Mouse (Mus musculus): ENCODE measurements at regions not wholly inside any gene's neighbourhood (a gene's known extent, or its start where the extent isn't known, plus 50 kb on each side); places are given as distances from the start of the nearest gene placed in this dataset.

DNA sequence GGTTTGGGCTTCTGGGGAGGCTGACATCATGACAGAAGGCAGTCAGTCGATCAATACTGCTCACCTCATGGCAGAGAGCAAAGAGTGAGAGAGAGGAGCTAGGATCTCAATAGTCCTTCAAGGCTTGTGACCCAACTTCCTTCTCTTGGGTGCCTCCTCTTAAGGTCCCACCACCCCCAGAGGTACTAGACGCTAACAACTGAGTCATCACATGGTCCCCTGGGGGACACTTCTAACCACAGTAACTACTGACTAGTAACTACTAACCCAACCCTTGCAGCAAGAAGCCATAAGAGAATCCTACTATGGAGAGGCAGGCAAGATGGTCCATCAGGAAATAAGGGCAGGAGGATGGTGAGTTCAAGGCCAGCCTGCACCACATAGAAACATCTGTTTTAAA, 69.5 kb upstream of the Fbxo11 start:
- Histone ChIP-seq H3K27me3 (ENCODE audit: control insufficient read depth, insufficient read depth, low read length) (no peaks in the 10 kb centered on the region), H3K4me1 (ENCODE audit: control insufficient read depth, insufficient read depth, insufficient read length, low read length) (no peaks in the 10 kb centered on the region), H3K27ac (ENCODE audit: insufficient read depth, low read depth, low read length) (no peak overlapping the region), H3K4me3 (ENCODE audit: low read depth, low read length) (no peak overlapping the region), H3K36me3 (ENCODE audit: control insufficient read depth, insufficient read depth, low read length) (no peaks in the 10 kb centered on the region)
- TF ChIP-seq CTCF (IDR thresholded peaks at IDR 0.05; ENCODE audit: extremely low read depth, insufficient read length, insufficient replicate concordance, low read depth, low read length) (no peak), POLR2A (IDR thresholded peaks at IDR 0.05; ENCODE audit: low read depth, low read length) (no peak)
- WGBS = 92% methylated on average over 2 of the region's 2 CpGs

DNA sequence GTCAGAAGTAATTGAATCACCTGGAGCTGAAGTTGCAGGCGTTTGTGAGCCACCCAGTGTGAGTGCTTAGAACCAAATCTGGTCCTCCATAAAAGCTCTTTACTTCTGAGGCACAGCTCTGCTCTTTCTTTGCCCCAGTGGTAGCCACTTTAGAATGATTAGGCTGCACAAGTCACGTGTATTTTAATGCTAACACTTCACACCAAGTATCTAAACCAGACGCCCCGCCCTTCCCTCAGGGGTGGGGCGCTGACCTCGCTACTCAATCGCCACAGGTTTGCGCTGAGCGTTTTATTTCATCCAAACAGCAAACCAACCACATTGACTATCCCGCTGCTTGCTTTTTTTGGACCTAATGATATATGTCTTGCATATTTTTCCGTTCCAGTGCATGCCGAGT, 76.4 kb upstream of the Fbxo11 start:
- Histone ChIP-seq H3K27me3 (ENCODE audit: control insufficient read depth, insufficient read depth, low read length) (no peaks in the 10 kb centered on the region), H3K4me3 (ENCODE audit: low read depth, low read length) (peak overlapping the region; percentile 23), H3K27ac (ENCODE audit: insufficient read depth, low read depth, low read length) (no peak overlapping the region), H3K4me1 (ENCODE audit: control insufficient read depth, insufficient read depth, insufficient read length, low read length) (0 out of 2 replicates have a peak, but pooled peaks cover 1% of the 10 kb centered on the region), H3K36me3 (ENCODE audit: control insufficient read depth, insufficient read depth, low read length) (no peaks in the 10 kb centered on the region)
- TF ChIP-seq POLR2A (IDR thresholded peaks at IDR 0.05; ENCODE audit: low read depth, low read length) (no peak), CTCF (IDR thresholded peaks at IDR 0.05; ENCODE audit: extremely low read depth, insufficient read length, insufficient replicate concordance, low read depth, low read length) (no peak)
- 39% methylated on average over 12 of the region's 12 CpGs for WGBS

DNA sequence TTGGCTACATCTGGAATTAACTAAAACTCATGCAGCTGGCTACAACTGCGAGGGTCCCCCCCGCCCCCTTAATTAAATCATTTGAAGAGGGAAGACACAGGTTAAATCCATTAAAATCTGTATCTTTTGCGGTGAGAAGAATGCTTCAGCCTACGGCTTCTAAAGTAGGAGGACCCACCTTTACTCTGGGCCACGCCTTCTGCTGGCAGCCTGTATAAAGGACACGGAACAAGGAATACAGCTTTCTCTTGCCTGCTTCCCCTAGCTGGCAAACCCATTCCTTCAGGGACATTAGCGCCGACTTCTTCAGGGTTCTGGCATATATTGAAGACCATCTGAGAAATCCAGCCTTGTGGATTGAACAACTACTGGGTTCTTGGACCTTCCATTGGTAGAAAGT, 76.9 kb upstream of the Fbxo11 start:
- Histone ChIP-seq H3K27me3 (ENCODE audit: control insufficient read depth, insufficient read depth, low read length) (no peaks in the 10 kb centered on the region), H3K4me1 (ENCODE audit: control insufficient read depth, insufficient read depth, insufficient read length, low read length) (0 out of 2 replicates have a peak, but pooled peaks cover 1% of the 10 kb centered on the region), H3K27ac (ENCODE audit: insufficient read depth, low read depth, low read length) (no peak overlapping the region), H3K36me3 (ENCODE audit: control insufficient read depth, insufficient read depth, low read length) (no peaks in the 10 kb centered on the region), H3K4me3 (ENCODE audit: low read depth, low read length) (no peak overlapping the region)
- WGBS = 45% methylated on average over 8 of the region's 8 CpGs
- no peak for TF ChIP-seq POLR2A (IDR thresholded peaks at IDR 0.05; ENCODE audit: low read depth, low read length)

DNA sequence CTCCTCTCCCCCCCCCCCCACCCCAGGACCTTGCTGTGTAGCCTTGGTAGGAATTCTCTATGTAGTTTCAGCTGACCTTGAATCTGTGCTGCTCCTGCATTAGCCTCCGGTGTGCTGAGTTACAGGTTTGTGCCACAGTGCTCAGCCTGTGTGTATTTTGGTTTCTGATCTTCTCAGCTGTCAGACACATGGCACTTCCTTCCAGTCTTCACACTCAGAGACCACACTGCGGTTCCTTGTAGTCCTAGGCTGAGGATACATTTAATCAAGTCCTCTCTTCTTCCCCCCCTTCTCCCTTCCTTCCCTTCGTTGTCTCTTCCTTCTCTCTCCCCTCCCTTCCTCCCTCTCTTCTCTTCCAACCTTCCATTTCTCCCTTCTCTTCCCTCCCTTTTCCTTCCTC, 77.7 kb upstream of the Fbxo11 start:
- H3K27ac ChIP-seq (ENCODE audit: insufficient read depth, low read depth, low read length) = no peak overlapping the region
- 65% methylated on average over 3 of the region's 3 CpGs for WGBS
- H3K4me3 ChIP-seq (ENCODE audit: low read depth, low read length) = no peak overlapping the region
- TF ChIP-seq CTCF (IDR thresholded peaks at IDR 0.05; ENCODE audit: extremely low read depth, insufficient read length, insufficient replicate concordance, low read depth, low read length) (no peak), POLR2A (IDR thresholded peaks at IDR 0.05; ENCODE audit: low read depth, low read length) (no peak)
- H3K4me1 ChIP-seq (ENCODE audit: control insufficient read depth, insufficient read depth, insufficient read length, low read length) = 0 out of 2 replicates have a peak, but pooled peaks cover 1% of the 10 kb centered on the region
- no peaks in the 10 kb centered on the region for H3K27me3 ChIP-seq (ENCODE audit: control insufficient read depth, insufficient read depth, low read length)
- no peaks in the 10 kb centered on the region for H3K36me3 ChIP-seq (ENCODE audit: control insufficient read depth, insufficient read depth, low read length)

DNA sequence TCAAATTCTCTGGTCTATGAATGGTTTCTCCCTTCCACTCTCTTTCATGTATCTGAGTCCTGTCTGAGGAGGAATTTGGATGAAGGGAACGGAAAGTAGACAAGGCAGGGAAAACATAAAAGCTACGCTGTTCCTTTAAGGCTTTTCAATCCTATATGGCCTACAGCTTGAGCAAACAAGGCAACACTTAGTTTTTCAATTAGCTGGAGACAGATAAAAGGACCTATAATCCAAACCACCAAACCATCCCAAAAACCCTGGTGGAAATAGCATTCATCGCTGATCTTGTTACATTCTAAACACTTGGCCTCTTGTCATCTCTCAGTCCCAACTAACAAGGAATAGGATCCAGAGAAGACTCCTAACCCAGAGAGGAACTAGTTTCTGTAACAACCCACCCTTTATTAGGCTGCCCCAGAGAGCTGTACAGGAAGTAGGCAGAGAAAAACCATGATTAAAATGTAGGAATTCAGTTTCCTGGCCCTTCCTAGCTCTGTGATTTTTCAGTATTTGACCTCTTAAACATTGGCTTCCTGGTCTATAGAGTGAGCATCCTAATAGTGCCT, 78.4 kb upstream of the Fbxo11 start:
- Histone ChIP-seq H3K27me3 (ENCODE audit: control insufficient read depth, insufficient read depth, low read length) (no peaks in the 10 kb centered on the region), H3K4me1 (ENCODE audit: control insufficient read depth, insufficient read depth, insufficient read length, low read length) (0 out of 2 replicates have a peak, but pooled peaks cover 1% of the 10 kb centered on the region), H3K27ac (ENCODE audit: insufficient read depth, low read depth, low read length) (no peak overlapping the region), H3K4me3 (ENCODE audit: low read depth, low read length) (no peak overlapping the region), H3K36me3 (ENCODE audit: control insufficient read depth, insufficient read depth, low read length) (no peaks in the 10 kb centered on the region)
- 85% methylated on average over 3 of the region's 3 CpGs for WGBS
- TF ChIP-seq POLR2A (IDR thresholded peaks at IDR 0.05; ENCODE audit: low read depth, low read length) = no peak
- TF ChIP-seq CTCF (IDR thresholded peaks at IDR 0.05; ENCODE audit: extremely low read depth, insufficient read length, insufficient replicate concordance, low read depth, low read length) = no peak

DNA sequence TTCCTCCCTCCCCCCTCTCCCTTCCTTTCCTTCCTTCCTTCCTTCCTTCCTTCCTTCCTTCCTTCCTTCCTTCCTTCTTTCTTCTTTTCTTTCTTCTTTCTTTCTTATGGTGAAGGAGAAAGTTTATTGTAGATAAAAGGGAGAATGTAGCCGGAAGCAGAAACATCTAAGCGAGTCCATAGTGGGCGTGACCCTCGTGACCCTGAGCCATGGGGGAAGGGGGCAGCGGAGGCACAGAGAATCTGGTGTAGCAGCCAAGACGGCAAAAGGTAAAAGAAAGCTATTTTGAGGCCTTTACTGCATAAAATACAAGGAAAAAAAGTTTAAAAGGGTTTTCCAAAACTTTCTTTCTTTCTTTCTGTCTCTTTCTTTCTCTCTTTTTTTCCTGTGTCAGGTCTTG, 93.5 kb upstream of the Fbxo11 start:
- Histone ChIP-seq H3K4me1 (ENCODE audit: control insufficient read depth, insufficient read depth, insufficient read length, low read length) (no peaks in the 10 kb centered on the region), H3K27ac (ENCODE audit: insufficient read depth, low read depth, low read length) (no peak overlapping the region), H3K27me3 (ENCODE audit: control insufficient read depth, insufficient read depth, low read length) (no peaks in the 10 kb centered on the region), H3K4me3 (ENCODE audit: low read depth, low read length) (no peak overlapping the region), H3K36me3 (ENCODE audit: control insufficient read depth, insufficient read depth, low read length) (no peaks in the 10 kb centered on the region)
- 58% methylated on average over 6 of the region's 6 CpGs for WGBS
- TF ChIP-seq POLR2A (IDR thresholded peaks at IDR 0.05; ENCODE audit: low read depth, low read length) (no peak), CTCF (IDR thresholded peaks at IDR 0.05; ENCODE audit: extremely low read depth, insufficient read length, insufficient replicate concordance, low read depth, low read length) (no peak)

DNA sequence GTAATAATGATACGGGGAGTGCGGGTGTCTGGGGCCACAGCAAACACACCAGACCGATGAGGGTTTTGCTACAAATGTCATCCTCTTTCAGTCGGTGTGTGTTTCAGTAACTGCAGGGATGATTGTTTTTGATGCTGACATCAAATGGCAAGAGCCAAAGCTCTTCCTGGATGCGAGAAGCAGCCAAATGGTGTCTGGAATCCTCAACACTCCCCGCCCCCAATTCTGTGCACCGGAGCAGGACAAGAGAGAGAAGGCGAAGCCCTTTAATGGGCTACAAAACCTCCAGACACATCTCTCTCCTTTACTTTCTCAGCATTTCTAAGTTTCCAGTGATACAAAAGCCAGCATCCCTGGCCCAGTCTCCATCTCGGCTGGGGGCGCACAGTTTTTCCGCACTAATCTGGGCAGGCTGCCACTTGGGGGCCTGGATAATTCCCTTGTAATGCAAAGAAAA, 94.1 kb upstream of the Fbxo11 start:
- Histone ChIP-seq H3K36me3 (ENCODE audit: control insufficient read depth, insufficient read depth, low read length) (no peaks in the 10 kb centered on the region), H3K27ac (ENCODE audit: insufficient read depth, low read depth, low read length) (no peak overlapping the region), H3K4me1 (ENCODE audit: control insufficient read depth, insufficient read depth, insufficient read length, low read length) (no peaks in the 10 kb centered on the region), H3K27me3 (ENCODE audit: control insufficient read depth, insufficient read depth, low read length) (no peaks in the 10 kb centered on the region), H3K4me3 (ENCODE audit: low read depth, low read length) (no peak overlapping the region)
- TF ChIP-seq POLR2A (IDR thresholded peaks at IDR 0.05; ENCODE audit: low read depth, low read length) (no peak), CTCF (IDR thresholded peaks at IDR 0.05; ENCODE audit: extremely low read depth, insufficient read length, insufficient replicate concordance, low read depth, low read length) (no peak)
- 51% methylated on average over 11 of the region's 11 CpGs for WGBS

Measured in small intestine, adult 2 months (tissue).